ENCODE assay signal across 8 mouse cellular contexts in the genomic region with DNA sequence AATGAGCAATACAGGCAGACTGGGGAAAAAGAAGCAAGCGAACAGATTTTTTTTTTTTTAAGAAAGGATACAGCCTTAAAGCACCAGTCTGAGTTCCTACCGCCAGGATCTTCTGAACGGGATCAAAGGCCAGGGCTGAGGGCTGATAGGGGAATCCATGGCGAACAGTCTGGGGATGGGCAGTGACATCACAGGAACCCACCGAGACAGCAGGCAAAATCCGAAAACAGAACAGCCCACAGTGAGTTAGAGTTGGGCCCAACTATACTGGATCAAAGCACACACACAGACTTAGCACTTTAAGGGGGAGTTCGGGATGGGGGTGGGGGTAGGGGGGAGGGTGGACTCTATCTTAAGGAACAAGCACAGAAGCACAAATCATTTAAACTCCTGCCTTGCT. TPM values are rescaled to one million over a fixed set of nuclear protein-coding genes. Genes with fewer than 3 reads are reported as not detected.
DNase-seq lines count a peak whose midpoint lies in the region; ATAC-seq and TF ChIP-seq lines count a peak whose summit lies in the region.

No protein-coding gene starts in this region.

- no peak for TF ChIP-seq CTCF in brain, embryonic 14.5 days (IDR thresholded peaks at IDR 0.05; ENCODE audit: borderline replicate concordance, extremely low read depth, insufficient read depth, insufficient read length)

- H3K4me1 ChIP-seq in heart, embryonic 12.5 days (replicated peaks), result no peaks in the 10 kb centered on the region
- H3K4me1 ChIP-seq in hindbrain, embryonic 15.5 days (replicated peaks), result peaks cover 22% of the 10 kb centered on the region
- H3K4me1 ChIP-seq in midbrain, embryonic 15.5 days, result peaks cover 19% of the 10 kb centered on the region

- no peak for DNase-seq in heart, postnatal 4 days
- DNase-seq in brain, embryonic 14.5 days (ENCODE audit: low read depth), result peak; percentile 40
- DNase-seq in testis, postnatal 14 days (ENCODE audit: low spot score), result no peak
- DNase-seq in frontal cortex, postnatal 10 days (ENCODE audit: low spot score in 2 of 2), result no peak
- no peak for DNase-seq in frontal cortex, postnatal 14 days (ENCODE audit: low spot score in 2 of 2)

- H3K36me3 ChIP-seq in heart, embryonic 12.5 days, result peaks cover 8% of the 10 kb centered on the region; the same call in 1 of the 2 replicates
- H3K36me3 ChIP-seq in hindbrain, embryonic 15.5 days, result no peaks in the 10 kb centered on the region
- no peaks in the 10 kb centered on the region for H3K36me3 ChIP-seq in midbrain, embryonic 15.5 days (replicated peaks)

- H3K9ac ChIP-seq in heart, embryonic 12.5 days, result peak overlapping the region; percentile 63
- H3K9ac ChIP-seq in hindbrain, embryonic 15.5 days, result peak overlapping the region; percentile 98
- H3K9ac ChIP-seq in midbrain, embryonic 15.5 days, result peak overlapping the region; percentile 86; the same call in 1 of the 2 replicates

- peak overlapping the region; percentile 89 for H3K4me2 ChIP-seq in heart, embryonic 12.5 days
- H3K4me2 ChIP-seq in hindbrain, embryonic 15.5 days, result peak overlapping the region; percentile 97
- peak overlapping the region; percentile 95 for H3K4me2 ChIP-seq in midbrain, embryonic 15.5 days

- H3K9me3 ChIP-seq in heart, embryonic 12.5 days (replicated peaks), result no peaks in the 10 kb centered on the region
- no peaks in the 10 kb centered on the region for H3K9me3 ChIP-seq in hindbrain, embryonic 15.5 days
- no peaks in the 10 kb centered on the region for H3K9me3 ChIP-seq in midbrain, embryonic 15.5 days

- WGBS in heart, embryonic 12.5 days, result 4% methylated on average over 7 of the region's 7 CpGs
- WGBS in hindbrain, embryonic 15.5 days, result 7% methylated on average over 7 of the region's 7 CpGs
- 6% methylated on average over 7 of the region's 7 CpGs for WGBS in midbrain, embryonic 15.5 days

- TF ChIP-seq POLR2A in brain, embryonic 14.5 days (IDR thresholded peaks at IDR 0.05; ENCODE audit: borderline replicate concordance, extremely low read depth, insufficient read depth, insufficient read length, poor library complexity, severe bottlenecking), result no peak

- ATAC-seq in heart, embryonic 12.5 days (ENCODE audit: insufficient number of reproducible peaks, low FRiP score), result no peak
- no peak for ATAC-seq in hindbrain, embryonic 15.5 days (ENCODE audit: low FRiP score, low read depth)
- no peak for ATAC-seq in midbrain, embryonic 15.5 days (replicated peaks)

- H3K27me3 ChIP-seq in heart, embryonic 12.5 days (replicated peaks), result no peaks in the 10 kb centered on the region
- no peaks in the 10 kb centered on the region for H3K27me3 ChIP-seq in hindbrain, embryonic 15.5 days
- no peaks in the 10 kb centered on the region for H3K27me3 ChIP-seq in midbrain, embryonic 15.5 days (replicated peaks)

- H3K4me3 ChIP-seq in heart, embryonic 12.5 days, result peak overlapping the region; percentile 91
- H3K4me3 ChIP-seq in hindbrain, embryonic 15.5 days, result peak overlapping the region; percentile 84
- H3K4me3 ChIP-seq in midbrain, embryonic 15.5 days, result peak overlapping the region; percentile 64

- H3K27ac ChIP-seq in heart, embryonic 12.5 days (ENCODE audit: poor library complexity, severe bottlenecking), result no peak overlapping the region
- no peak overlapping the region for H3K27ac ChIP-seq in hindbrain, embryonic 15.5 days (replicated peaks)
- H3K27ac ChIP-seq in midbrain, embryonic 15.5 days, result no peak overlapping the region

RNA-seq across cellular contexts. Expression of a gene that starts 1.8 kb away (rescaled TPM):
- polyA plus RNA-seq in heart, embryonic 12.5 days (2016; fragmentation: Nextera tagmentation; extraction: Ambion mirVana), result 5.2 and 6.1 TPM in 2 replicates
- total RNA-seq in heart, postnatal 4 days (2021), result 10 to 100 TPM; 13.7 to 15.3 TPM
- 12.4 and 21.0 TPM in 2 replicates for polyA plus RNA-seq in brain, embryonic 14.5 days (2012; rRNA removed)
- 8.9 and 10.5 TPM in 2 replicates for polyA plus RNA-seq in hindbrain, embryonic 15.5 days (2015; fragmentation: Nextera tagmentation; extraction: Ambion mirVana)
- polyA plus RNA-seq in midbrain, embryonic 15.5 days (2015; fragmentation: Nextera tagmentation; extraction: Ambion mirVana), result 9.2 and 10.6 TPM in 2 replicates
